Mouse (Mus musculus): ENCODE results near the gene Gstp3.

DNA sequence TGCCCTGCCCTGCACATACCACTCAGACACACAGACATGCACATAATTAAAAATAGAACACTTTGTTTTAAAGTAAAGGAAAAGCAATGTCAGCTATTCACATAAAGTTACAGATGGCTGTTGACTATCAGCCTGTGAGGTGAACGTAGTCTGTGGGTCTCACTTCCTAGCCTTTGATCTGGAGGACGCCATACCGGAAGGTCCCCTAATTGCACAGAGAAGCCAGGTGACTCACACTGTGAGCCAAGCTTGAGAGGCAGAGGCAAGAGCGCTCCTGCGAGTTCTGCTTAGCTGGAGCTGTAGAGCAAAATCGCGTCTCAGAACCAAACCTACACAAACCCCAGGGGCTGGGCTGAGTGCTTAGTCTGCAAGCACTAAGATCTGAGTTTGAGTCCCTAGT is 34.4 kb upstream of the Gstp3 start:
- TF ChIP-seq CTCF (IDR thresholded peaks at IDR 0.05; ENCODE audit: control insufficient read depth, insufficient read depth, low read length) = no peak
- no peak for TF ChIP-seq POLR2A (IDR thresholded peaks at IDR 0.05; ENCODE audit: borderline replicate concordance, control insufficient read depth, low read depth, low read length)
